Mouse (Mus musculus) right cerebral cortex, postnatal 4 days (tissue): ENCODE data around the gene Fubp1.
A peak's percentile ranks its signal among the peaks of the same experiment; 100 is the strongest.
"Not testable (repeated sequence)": the region's sequence is repeated elsewhere in the genome, so short reads cannot be mapped to it uniquely, and the experiment has no call there.

Source experiments
- DNase-seq: peaks from one replicate; pipeline ENCODE4 v3.0.0-alpha.2; 2022

The Fubp1 gene

DNA sequence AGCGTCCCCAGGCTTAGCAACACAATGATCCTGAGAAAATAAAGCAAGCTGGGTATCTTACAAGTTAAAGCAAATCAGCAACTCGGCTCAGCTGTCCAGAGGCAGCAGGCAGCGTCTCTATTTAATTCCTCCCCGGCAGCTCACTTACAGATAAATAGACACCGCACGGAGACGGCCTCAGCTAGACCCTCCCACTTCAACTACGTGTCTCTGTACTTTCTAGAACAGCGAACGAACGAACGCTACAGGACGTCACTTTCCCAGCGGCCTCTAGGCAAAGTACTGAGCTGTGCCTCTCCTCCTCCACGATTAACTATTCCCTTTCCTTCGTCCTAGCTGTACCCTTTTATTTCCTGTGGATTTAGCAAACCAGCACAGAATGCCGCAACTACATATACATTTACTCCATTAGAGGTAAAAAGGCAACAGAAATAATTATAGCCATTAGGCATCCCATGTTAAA lies 16.6 kb upstream of the Fubp1 start:
- DNase-seq = peak; percentile 68

DNA sequence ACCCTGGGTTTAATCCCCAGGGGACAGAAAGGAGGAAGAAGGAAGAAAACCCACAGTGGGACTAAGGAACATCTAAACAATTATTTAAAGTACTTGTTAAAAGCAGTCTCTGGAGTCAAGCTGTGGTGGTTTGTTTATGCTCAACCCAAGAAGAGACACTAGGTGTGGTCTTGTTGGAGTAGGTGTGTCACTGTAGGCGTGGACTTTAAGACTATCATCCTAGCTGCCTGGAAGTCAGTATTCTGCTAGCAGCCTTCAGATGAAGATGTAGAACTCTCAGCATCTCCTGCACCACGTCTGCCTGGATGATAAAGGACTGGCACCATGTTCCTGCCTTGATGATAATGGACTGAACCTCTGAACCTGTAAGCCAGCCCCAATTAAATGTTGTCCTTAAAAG lies 13.0 kb upstream of the Fubp1 start:
- not testable (repeated sequence) for DNase-seq

DNA sequence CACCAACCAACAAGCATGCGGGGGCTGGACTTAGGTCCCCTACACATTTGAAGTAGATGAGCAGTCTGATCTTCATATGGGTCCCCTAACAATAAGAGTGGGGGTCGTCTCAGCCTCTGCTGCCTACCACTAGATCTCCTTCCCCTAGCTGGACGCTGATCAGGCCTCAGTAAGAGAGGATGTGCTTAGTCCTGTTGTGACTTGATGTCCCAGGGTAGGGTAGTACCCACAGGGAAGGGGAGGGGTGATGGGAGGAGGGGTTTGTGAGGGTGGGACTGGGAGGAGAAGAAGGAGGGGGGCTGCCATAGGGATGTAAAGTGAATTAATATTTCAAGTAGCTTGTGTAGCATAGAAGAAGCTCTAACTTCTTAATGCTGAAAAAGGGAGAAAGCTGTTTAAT lies 11.1 kb upstream of the Fubp1 start:
- no peak for DNase-seq

DNA sequence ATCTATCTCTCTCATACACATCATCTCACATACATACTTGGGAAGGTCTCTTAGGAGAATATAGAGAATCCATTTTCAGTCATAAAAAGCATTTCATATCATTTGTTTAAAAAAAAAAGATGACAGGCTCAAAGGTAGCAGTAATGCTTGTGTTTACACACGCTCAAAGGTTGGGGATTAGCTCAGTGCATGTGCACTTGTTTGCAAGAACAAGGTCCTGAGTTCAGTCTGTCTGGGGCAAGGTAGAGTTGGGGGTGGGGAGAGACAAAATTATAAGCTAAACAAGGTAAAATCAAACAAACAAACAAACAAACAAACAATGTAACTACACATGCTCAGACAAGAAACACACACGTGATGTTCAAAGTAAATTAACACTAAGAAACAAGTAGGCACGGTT lies 9.0 kb upstream of the Fubp1 start:
- no peak for DNase-seq

DNA sequence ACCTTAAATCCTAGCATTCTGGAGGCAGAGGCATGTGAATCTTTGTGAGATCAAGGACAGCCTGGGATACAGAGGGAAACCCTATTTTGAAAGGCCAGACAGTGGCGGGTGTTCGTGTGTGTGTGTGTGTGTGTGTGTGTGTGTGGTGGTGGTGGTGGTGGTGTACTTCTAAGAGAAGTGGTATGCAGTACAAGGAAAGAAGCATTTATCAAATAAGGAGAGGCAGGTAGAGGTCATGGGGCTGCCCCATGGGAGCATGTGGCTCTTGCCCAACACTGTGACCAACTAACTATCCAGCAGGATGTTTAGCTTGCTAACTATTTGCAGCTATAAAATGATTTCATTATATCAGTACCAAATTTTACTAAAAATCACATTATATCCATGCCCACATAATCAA lies 8.6 kb upstream of the Fubp1 start:
- DNase-seq = no peak

DNA sequence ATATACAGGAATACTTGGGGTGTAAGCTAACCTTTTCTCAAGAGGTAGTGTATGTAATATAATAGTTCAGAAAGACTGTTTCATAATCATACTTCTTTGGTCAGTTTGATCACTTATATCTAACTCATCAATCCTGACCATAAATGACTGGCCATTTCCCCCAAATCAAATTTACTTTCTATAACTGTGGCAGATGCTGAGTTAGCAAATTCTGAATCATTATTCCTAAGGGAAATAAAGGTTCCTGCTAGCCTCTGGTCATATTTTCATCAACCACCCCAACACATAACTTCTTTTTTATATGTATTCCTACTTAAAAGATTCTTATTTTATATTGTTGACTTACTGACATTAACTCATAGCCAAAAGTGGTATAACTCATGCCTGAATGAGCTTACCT lies 7.3 kb upstream of the Fubp1 start:
- no peak for DNase-seq

DNA sequence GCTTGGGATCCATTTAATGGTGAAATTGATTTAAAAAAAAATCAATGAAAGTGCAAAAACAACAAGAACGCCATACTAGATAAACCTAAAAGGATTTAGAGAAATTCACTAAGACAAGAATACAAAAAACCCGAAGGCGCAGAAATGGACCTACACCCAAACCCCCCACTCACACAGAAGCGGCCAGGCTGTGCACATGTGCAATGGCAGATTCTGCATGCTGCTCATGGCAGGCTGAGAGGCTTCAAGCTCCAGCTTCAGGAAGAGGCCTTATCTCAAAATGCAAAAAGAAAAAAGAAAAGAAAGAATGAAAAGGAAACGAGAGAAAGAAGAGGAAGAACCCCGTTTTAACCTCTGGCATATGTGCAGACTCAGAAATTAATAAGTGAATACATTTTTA lies 6.8 kb upstream of the Fubp1 start:
- no peak for DNase-seq

DNA sequence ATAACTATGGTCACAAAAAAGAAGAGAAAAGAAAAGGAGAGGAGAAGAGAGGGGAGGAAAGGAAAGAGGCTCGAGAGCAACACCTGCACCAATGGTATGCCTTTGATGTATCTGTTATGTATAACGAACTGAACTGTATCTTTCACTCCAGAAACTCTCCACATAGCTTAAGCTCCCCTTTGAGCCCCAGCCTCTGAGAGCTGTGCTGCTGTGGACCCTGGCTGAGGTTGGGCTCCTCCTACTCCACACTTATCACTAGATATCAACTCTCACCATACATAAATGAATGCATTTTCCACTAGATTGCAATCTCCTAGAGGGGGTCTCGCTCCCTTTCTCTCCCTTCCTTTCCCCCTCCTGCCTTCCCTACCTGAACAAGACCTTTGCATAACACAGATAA lies 6.2 kb upstream of the Fubp1 start:
- DNase-seq = no peak

DNA sequence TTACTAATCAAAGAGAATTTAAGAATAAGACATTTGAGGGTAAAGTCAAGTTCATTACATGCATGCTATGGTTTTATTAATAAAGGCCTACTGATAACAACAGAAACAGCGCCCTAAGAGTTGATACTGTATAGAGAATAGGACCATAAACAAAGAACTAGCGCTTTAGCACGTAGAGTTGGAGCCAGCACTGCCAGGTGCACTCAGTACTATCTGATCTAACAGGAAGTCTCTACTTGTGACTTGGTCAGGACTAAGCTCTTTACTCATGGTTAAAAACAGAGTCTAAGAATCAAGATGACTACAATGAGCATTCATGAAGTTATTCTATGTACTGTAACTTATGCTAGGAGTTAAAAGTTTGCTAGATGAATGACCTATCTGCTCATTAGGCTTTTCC lies 5.6 kb upstream of the Fubp1 start:
- no peak for DNase-seq

DNA sequence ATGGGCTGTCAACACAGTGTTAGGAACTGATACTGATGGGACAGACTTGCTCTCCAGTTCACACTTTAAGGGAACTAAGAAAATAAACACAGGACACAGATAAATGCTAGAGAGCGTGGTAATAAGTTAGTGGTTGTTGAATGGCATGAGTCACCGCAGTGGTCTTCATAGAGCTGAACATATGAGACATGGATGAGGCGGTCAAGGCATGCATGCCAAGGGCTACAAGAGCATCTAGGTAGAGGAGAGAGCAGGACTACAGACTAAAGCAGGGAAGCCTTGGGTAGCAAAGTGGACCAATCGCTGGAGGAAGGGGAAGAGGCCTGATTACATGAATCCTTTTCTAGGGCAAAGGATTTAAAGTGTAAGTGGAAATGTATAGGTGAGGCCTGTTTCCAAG lies 3.1 kb upstream of the Fubp1 start:
- DNase-seq = no peak

DNA sequence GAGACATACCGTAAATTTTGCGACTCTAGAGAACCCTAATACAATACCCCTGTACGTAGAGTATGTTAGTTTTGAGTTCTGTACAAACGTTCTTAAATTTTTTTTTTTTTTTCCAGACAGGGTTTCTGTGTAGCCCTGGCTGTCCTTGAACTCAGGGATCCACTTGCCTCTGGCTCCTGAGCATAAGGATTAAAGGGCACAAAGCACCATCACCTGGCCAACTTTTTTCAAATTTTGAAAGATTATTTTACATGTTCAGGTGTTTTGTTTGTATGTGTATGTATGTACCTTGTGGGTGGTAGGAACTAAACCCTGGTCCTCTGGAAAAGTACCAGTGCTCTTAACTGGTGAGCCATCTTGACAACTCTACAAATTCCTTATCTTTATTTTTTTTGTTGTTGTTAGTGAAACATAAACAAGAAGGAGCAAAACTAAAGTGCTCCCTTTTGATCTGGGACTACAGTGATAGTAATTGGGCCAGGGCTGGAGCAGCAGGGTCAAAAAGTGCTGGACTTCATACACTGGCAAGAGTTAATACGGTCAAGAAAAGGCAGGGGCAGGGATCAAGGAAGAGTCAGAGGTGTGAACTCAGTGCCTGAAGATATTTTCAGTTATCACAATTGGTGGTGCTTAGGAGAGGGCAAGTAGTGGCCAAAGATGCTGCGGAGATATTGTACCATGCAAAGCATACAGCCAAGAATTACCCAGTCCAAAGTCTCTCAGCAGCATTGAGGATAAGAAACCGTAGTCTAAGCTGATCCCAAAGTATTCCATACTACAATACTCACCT lies 1.9 kb upstream of the Fubp1 start:
- DNase-seq = no peak

DNA sequence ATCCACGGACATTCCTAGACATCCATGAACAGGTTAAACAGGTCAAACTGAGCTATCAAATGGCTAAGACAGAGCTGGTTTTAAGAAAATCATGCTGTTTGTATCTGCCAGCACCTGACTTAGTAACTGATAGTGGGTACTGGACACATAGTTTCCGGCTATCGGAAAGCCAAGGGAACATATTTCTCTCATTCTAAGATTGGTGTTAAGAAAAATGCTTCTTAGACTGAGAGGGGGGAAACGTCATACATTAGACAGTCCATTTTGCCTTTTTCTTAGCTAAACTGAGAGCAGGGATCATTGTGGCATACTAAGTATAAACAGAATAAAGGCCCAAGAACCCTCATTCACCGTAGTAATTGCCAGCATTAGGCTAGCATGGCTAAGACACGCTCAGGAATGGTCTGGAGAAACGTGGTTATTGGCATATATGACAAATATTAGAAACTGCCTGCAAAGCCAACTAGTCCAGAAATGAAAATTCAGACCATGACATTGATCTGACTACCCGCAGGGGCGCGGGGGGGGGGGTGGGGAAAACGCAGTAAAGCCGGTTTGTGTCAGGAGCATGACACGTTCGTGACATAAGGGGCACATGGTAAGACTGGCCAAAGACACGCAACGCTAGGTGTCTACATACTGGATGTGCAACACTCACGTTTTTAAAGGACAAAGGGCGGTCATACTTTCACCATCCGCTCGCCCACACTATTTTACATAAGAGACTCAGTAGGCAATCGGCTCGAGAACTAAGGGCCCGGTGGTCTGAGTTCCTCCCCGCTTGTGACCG lies 850 bp upstream of the Fubp1 start:
- no peak for DNase-seq

DNA sequence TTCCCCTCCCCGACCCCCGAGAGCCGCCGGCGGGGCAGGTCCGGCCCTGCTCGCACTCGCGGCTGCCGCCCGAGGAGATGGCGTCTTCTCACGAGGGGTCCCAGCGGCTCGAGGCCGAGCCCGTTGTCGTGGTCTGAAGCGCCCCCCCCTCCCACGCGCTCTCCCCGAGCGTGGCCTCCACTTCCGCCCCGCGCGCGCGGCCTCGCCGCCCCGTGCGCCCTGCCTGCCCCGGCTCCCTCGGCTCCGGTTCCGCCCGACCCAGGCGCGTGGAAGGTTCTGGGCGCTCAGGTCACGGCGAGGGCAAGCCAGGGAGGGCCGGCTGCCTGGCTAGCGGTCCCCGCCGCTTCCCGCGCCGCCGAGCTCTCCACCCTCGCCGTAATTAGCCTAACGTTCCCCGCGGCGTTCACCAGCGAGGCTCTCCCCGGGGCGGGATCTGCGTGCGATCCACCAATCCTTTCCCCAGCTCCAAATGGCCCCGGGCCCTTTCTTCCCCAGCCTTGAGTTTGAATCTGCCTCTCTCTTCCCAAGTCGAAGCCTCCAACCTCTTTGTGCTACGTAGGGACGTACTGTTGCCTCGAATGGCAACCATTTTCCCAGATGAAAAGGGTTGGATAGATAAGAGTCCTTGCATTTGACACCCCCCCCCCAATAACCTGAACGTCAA lies 638 bp downstream of the Fubp1 start:
- peak; percentile 71 for DNase-seq

DNA sequence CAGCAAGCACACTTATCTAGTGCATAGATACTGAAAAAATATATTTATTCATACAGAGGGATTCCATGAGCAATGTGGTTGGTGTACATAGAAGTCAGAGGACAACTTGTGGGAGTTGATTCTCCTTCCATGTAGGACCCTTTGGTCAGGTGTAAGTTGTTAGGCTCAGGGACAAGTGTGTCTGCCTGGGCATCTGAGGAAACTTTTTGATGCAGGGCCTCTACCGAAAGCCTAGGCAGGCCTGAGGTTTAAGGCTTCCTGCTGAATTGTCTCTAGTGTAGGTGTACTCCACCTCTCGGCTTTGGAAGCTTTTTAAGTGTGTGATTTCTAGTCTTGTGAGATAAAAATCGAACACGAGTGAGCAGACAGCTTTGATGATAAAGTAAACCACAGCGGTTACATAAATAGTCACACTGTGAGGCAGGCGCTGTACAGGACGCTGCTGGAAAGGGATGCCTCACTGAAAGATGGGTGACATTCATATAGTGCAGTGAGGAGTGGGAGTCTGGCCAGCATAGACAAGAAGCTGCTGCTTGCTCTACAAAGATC lies 1.6 kb downstream of the Fubp1 start:
- no peak for DNase-seq

DNA sequence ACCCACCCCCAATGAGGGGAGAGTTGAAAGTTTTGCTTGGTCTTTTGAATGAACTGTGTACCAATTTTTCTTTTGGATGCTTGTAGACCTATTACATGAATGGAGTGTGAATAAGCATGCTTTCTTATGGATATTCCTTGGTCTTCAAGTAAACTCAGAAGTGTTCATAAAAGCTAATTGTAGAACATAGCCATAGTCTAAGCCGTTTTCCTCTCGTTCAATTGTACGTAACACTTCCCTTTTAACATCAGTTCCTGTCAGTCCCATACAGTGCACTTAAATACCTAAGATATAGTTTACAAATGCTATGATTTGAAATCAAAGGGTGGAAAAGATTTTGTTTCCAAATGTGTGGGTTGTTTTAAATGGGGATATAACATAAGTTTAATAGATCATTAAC lies 3.2 kb downstream of the Fubp1 start:
- DNase-seq = no peak

DNA sequence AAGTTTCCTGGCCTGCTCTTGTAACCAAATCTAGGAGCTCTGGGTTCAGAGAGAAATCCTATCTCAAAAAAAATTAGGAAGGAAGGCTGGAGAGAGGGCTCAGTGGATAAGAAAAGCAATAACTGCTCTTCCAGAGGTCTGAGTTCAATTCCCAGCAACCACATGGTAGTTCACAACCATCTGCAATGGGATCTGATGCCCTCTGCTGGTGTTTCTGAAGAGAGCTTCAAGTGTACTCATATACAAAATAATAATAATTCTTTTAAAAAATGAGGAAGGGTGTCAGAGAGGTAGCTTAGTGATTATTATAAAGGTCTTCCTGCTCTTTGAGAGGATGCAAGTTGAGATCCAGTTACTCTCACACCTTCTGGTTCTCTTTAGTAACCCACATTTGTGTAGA lies 14.7 kb downstream of the Fubp1 start:
- no peak for DNase-seq

DNA sequence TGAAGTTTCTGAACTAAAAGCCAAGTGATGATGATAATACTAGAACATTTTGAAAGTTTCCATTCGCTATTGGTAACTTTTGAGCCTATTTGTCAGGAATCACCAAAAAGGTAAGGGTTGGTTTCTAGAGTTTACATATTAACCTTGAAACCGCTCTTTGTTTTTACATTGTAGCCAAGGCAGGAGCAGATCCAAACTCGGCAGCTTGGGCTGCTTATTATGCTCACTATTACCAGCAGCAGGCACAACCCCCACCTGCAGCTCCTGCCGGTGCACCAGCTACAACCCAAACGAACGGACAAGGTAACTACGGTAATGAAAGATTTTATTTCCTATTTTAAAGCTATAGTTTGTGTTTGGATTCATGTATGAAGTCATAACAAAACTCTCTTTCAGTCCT lies 15.7 kb downstream of the Fubp1 start:
- no peak for DNase-seq

DNA sequence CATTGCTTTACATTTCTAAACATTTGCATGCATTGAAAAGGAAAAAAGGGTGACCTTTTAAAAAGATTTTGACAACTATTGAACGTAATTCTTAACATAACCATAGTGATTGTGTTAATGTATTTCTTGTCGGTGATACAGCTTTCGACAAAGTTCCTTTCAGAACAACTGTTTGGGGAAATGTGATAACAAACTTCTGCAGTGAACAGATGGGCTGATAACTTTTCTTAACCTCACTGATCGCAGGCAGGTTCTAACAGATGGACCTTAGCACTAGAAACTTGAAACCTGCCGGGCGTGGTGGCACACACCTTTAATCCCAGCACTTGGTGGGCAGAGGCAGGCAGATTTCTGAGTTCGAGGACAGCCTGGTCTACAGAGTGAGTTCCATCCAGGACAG lies 18.6 kb downstream of the Fubp1 start:
- DNase-seq = no peak

DNA sequence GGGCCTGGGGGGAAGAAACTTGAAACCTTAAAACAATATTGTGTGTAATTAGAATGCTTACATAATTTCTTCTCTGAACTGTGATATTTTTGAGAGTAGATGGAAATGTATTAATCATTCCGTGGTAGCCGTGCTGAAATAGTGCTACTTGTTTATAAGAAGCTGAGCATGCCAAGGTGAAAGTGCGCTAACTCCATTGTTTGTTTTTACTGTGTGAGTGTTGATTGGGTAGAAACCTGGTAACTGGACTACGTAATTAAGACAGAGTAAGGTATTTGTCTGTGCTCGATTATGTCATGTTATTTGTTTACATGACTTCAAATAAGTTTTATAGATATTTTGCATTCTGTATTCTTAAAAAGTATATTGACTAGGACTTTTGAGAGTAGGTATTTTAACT lies 19.0 kb downstream of the Fubp1 start:
- DNase-seq = no peak

DNA sequence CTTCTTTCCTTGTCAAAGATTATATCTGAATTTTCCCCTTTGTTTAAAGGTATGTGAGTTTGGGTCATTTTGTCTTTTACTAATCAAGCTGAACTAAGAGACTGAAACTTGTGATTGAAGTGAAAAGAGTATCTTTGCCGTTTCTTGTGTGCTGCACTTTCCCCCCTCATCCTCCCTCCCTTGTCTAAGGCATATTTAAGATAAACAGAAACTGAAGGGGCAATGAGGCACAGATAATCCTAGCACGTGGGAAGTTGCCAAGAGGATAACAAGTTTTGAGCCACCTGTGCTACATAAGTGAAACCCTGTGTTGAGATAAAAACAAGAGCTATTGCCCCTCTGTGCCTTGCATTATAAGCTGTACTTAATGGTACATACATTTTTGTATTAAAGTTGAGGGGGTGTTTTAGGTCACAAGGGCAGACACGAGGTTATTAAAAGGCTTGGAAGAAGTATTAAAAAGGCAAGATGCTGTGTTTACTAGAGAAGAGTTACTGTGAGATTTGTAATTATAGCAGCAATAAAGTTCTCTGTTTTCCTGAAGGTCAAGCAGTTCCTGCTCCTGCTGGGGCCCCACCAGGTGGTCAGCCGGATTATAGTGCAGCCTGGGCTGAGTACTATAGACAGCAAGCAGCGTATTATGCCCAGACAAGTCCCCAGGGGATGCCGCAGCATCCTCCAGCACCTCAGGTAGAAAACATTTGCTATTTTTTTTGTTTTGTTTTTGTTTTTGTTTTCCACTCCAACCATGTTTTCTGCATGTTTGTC lies 21.3 kb downstream of the Fubp1 start:
- no peak for DNase-seq

DNA sequence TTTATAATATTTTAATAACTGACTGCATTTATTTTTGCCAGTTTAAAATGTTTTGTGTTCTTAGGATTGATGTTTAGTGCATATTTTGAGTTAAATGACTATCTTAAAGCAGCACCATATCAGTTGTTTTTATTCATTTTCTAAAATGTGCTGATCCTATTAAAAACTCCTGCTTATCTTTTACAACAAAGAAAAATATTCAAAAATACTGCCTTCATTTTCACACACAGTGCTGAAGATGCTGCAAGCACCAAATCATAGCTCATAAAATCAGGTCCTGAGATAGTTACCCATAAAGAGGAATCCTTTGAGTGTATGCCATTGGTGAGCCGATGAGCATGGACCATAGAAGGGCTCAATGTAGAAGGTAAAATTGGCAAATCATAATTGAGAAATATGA lies 25.0 kb downstream of the Fubp1 start:
- DNase-seq = no peak

DNA sequence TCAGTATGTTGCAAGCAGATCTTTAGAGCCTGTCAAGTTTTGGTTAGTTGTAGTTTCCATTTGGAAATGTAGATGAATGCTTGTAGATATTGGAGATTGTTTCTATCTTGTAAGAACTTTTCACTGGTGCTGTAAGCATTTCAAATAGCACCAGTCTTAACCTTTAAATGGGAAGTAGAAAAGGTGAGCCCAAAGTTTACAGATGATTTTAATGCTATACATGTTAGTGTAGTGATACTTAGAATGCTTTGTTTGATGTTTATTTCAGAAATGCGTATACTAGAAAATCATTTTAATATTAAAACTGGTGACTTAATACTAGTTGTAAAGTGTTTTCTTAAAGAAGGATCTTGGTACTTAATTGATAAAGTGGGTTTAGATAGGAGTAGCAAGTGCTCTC lies 25.6 kb downstream of the Fubp1 start:
- no peak for DNase-seq

DNA sequence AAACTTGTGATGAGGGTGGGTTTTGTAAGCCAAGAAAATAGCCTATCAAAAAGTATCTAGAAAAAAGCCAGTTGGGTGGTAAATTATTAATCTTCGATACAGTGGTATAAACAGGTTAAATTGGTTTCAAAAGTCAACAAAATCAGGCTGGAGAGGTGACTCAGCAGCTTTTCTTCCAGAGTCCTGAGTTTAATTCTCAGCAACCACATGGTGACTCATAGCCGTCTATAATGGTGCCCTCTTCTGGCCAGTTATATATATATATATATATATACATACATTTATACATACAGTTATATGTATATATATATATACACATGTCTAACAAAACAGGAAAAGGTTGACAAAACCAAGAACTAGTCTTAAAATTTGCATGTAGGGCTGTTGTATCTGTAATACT lies 28.6 kb downstream of the Fubp1 start:
- no peak for DNase-seq
